Mouse (Mus musculus): Measurements from ENCODE around the gene Mlec. TPM values are rescaled to one million over a fixed set of nuclear protein-coding genes. Genes with fewer than 3 reads are reported as not detected.
"Not testable (repeated sequence)": the region's sequence is repeated elsewhere in the genome, so short reads cannot be mapped to it uniquely, and the experiment has no call there.

Gene Mlec
- total RNA-seq, 2 experiments from 2014 or later, result 149 to 158 TPM

- DNase-seq (ENCODE audit: low spot score), result no peak
Observed at GRCm38 (mm10) chr5:115152132-115152956, 5.6 kb downstream of the Mlec start.

GRCm38 (mm10) chr5:115151457-115151856, 6.5 kb downstream of the Mlec start:
- no peak for DNase-seq (ENCODE audit: low spot score)

GRCm38 (mm10) chr5:115150991-115151390, 7.0 kb downstream of the Mlec start:
- DNase-seq (ENCODE audit: low spot score), result no peak

- DNase-seq (ENCODE audit: low spot score), result no peak
Observed at GRCm38 (mm10) chr5:115149675-115150459, 8.1 kb downstream of the Mlec start.

DNA sequence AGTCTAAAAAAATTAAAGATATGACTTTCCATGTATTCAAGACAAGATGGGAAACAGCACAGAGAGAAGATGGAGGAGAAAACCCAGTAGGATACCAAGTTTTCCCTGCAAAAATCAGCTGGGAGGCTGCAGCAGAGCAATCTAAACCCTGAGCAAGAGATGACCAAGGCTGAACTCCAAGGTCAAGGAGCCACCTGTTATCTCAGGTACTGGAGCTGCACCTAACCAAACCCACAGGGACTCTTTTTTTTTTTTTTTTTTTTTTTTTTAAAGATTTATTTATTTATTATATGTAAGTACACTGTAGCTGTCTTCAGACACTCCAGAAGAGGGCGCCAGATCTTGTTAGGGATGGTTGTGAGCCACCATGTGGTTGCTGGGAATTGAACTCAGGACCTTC, 9.1 kb downstream of the Mlec start:
- not testable (repeated sequence) for DNase-seq (ENCODE audit: low spot score)

- DNase-seq (ENCODE audit: low spot score), result peak; percentile 56
Observed at GRCm38 (mm10) chr5:115148378-115148777, 9.6 kb downstream of the Mlec start.

DNA sequence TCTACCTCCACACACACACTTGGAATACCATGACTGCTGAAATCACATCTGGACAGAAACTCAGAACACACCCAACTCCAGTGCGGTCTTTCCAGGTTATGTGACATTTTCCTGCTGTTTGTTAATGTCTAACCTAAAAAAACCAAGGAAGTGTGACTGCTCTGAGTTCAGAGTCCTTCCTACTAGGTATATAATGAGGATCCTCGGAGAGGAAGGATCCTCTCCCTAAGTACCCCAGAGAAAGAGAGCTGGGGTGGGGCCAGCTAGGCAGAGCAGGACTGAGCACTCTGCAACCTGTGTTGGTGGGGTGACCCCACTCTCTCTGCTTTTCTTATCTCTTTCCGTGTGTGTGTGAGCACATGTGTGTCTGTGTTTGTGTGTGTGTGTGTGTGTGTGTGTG, 10.6 kb downstream of the Mlec start:
- DNase-seq (ENCODE audit: low spot score), result no peak

DNA sequence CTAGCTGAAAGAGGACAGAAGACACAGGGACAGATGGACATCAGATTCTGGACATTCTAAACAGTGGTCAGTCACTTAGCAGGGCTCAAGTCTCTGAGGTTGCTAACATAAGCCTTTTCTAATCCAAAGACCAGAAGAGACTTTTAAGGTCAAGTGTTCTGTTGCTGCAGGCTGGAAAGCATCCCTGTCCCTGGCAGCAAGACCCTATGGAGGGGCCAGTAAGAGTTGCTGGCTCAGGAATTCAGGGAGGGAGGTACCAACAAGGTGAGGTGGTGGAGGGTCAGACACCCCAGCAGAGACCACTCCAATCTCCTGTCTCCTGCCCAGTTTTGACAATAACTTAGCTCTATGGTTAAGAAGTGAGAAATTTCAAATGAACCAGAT, 11.2 kb downstream of the Mlec start:
- peak; percentile 52 for DNase-seq (ENCODE audit: low spot score)

DNA sequence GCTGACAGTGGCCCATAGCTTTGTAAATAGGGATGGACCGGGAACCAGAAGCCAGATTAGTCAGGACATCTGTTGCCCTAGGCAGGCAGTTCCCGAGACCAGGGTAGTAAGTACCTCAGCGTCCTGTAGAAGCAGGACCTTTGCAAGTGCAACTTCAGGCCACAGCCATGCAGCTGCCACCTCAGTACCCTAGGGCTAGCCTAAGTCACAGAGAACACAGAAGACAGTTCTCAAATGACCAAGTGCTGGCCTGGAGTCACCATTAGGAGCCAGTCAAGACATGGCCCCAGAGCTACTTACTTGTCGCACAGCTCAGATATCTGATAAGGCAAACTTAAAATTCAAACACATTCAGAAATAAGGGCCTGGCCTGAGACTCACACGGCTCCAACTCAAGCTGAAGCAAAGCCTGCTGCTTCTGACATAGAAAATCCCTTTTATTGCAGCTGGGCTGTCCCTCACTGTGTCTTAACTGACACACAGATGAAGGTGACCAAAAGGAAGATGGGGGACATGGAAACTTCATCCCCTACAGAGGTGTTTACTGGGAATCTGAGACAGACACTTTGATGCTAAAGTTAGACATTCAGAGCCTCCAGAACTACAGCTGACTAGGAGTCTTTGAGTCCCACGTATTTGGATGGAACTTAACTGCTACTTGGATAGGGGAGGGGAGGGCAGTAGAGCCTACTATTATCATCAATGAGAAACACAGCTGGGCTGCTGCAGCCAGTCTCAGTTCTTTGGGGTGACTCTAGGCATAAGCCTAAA, 11.8 kb downstream of the Mlec start:
- peak; percentile 63 for DNase-seq (ENCODE audit: low spot score)

DNA sequence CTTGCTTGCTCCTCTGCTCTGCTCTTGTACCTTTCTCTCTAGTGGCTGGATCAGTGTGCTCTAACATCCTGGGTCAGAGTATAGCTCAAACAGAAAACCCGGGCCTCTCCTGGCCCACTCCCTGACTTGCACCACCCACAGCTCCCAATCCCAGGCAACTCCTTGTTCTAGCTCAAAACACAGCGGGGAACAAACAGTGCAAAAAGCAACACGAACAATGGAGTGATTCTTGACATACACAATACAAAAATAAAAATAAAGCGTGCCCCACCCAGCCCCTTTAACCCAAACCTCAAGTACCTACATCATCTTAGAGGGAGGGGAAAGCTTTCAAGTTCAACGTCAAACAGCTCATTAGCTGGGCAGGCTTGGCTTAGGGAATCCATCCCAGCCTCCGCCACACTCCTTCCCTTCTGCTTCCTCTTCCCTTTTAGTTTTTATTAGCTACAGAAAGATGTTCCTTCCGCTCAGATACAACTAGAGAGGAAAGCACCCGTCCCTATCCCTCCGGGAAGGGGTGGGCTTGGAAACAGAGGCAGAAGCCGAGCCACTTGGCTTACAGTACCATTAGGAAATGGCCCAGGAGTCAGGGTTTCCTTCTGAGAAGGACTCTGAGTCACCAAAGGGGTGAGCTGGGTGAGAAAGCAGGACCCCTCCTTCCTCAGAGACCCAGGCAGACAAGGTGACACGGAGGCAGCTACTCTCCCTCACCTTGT, 12.6 kb downstream of the Mlec start:
- DNase-seq (ENCODE audit: low spot score), result no peak

DNA sequence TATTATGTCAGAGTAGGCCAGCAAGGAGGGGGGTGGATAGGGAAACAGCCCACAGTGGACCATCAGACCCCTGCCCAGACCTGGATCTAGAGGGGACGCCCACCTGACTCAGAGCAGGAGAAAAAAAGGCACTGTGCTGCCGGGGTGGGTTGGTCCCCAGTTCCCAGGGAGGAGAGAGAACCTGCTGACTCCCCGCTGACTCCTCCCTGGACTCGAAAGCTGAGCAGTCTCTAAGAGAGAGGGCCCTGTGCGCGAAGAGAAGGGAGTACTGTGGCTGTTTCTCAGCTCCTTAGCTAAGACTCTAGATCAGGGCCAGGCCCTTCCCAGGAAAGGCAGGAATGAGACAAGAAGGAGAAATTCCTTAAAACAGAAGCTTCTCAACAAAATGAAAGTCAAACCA, 13.5 kb downstream of the Mlec start:
- no peak for DNase-seq (ENCODE audit: low spot score)

GRCm38 (mm10) chr5:115143552-115143951, 14.4 kb downstream of the Mlec start:
- peak; percentile 54 for DNase-seq (ENCODE audit: low spot score)

DNA sequence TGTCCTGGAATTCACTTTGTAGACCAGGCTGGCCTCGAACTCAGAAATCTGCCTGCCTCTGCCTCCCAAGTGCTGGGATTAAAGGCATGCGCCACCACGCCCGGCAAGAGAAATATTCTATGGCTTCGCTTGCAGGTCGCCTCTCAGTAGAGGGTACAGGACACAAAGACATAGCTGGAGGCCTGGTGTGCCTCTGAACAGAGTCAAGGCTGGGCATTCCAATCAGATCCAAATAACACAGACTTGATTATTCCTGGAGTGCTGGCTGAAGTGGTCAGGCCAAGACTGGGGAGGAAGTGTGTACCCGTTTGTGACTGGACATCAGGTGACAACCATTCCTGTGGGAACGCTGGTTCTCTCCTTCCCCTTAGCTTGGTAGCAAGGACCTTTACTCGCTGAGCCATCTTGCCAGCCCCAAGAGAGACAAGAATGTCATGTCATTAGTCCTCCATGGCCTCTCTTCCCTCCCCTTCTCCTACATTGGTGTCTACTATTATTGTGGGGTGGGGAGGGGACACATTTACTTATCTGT, 15.7 kb downstream of the Mlec start:
- no peak for DNase-seq (ENCODE audit: low spot score)

DNA sequence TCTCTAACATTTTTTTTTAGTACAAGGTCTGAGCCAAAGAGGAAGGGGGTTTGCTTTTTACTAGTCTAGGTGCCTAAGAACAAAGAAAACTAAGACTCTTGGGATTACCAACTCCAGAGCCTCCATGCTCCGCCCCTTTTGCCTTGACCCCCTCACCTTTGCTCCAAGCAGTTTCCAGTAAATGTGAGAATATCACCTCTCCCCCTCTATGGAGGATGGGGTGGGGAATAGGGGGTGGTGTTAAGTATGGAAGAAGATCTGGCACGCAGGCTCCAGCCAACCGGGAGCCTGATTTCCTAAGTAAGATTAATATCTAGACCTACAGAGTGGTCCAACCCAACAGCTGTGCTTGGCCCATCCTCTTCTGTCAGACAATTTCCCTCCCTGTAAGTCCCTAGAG, 17.3 kb downstream of the Mlec start:
- DNase-seq (ENCODE audit: low spot score), result no peak

GRCm38 (mm10) chr5:115139124-115139523, 18.9 kb downstream of the Mlec start:
- no peak for DNase-seq (ENCODE audit: low spot score)

DNA sequence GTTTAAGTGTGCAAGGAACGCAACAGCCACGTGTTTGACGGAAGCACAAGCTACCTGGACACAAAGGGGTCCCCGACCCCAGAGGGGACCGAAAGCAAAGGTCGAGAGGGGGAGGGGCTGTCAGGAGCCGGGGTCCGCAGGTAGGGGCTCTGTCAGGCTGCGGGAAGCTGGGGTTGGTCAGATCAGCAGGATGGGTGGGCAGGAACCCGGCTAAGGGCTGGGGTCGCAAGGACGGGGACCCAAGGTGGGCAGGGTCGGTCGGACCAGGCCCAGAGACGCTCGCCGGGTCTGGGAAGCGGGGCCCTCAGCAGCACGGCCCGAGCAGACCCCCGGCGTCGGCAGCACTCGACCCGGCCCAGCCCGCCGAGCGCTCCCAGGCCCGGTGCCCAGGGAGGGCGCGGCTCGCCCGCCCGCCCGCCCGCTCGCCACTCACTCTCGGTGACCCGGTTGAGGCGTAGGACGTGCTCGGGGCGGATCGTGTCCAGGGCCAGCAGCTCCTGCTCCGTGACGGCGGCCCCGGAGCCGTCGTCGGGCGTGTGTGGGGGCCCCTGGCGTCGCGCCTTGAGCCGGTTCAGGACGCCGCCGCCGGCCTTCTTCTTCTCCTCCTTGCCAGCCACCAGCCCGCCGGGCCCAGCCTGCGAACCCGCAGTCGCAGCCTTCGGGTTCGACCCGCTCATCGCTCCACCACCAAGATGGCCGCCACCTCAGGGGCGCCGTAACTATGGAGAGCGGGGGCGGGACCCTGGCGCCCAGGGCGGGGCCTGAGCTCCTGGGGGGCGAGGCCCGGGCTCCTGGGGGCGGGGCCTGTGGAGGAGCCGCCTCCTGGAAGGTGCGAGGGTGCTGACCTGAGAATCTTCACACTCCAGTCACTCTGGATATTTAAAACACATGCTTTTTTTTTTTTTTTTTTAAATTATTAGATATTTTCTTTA, 23.5 kb downstream of the Mlec start, which contains the start of gene Unc119b:
Gene Unc119b, minus strand, starts transcription at position 742 of the 932 bp plus-strand sequence.
- DNase-seq (ENCODE audit: low spot score), result peak; percentile 88

DNA sequence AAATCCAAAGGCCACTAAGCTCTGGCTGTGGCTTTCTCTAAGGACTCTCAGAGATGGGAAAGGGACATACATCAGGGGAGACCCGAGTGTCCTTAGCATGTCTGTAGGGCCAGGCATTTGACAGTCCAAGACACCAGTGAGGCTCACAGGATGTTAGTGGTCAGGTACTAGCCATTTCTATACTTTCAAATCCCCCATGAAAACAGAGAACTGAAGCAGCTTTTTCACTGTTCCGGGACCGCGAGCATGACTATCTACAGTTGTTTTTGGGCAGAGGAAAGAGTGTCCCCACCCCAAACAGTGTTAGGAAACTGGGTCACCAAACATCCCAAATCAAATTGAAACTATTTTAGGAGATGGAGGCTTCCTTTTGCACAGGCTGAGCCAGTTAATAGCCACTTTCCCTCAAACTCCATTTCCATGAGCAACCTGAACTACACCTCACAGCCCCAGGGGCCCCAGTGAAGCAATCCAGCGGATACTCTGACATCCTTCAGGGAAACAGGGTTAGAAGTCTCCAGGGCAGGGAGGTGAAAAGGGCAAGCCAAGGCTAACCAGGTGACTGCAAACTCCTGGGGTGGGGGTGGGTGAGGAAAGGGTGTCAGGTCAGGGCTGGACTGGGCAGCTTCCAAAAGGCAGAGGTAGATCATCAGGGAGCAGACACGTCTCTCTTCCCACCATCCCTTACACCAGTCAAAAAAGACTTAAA, 24.5 kb downstream of the Mlec start:
- no peak for DNase-seq (ENCODE audit: low spot score)

DNA sequence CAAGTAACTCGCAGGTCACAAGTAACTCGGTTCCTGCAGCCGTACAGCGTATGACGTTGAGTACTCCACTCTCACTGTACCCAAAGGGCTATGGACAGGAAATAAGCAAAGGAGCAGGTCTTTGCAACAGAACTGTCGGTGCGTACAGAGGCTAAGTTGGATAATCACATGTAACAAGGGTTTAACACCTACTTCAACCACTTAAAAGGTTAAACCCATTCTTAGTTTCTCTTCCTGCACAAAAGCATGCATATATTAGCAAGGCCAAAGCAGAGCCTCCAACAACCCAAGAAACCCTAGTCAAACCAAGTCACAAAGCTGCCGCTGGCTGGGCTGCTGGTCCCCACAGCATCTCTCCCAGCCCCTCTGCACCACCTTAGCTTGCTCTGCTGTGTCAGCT, 25.5 kb downstream of the Mlec start:
- no peak for DNase-seq (ENCODE audit: low spot score)

DNA sequence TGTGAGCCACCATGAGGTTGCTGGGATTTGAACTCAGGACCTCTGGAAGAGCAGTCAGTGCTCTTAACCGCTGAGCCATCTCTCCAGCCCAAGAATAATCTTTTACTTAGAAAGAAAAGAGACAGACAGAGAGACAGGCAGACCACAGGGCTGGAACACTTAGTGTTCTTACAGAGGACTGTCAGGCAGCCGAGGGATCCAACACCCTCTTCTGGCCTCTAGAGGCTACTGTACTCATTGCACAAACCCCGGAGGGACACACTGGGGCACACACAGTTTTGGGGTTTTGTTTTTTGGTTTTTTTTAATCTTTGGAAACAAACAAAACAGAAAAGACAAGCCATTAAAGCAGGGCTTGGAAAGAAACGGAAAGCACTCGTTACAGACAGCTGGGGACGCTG, 28.7 kb downstream of the Mlec start:
- DNase-seq (ENCODE audit: low spot score), result no peak

Measured in gastrocnemius, adult 18-20 months (tissue).